In genomic region chr1:20912527-20913171, GRCm38 (mm10) we compare ENCODE assay signal across 10 mouse cellular contexts. TPM values are rescaled to one million over a fixed set of nuclear protein-coding genes. Genes with fewer than 3 reads are reported as not detected.
A peak's percentile ranks its signal among the peaks of the same experiment; 100 is the strongest.
DNase-seq lines count a peak whose midpoint lies in the region; ATAC-seq and TF ChIP-seq lines count a peak whose summit lies in the region.
"Had no signal": no experiment of that assay in that cellular context is flagged by ENCODE, and none has a peak within 500 bp of the region (broad histone marks: within the 10 kb centered on the region; RNA-seq: fewer than 3 reads in every experiment).

No protein-coding gene starts in this region.

- no peaks in the 10 kb centered on the region for H3K9me3 ChIP-seq in forebrain, embryonic 10.5 days
- H3K9me3 ChIP-seq in forebrain, embryonic 16.5 days (ENCODE audit: control insufficient read depth, low read length) = no peaks in the 10 kb centered on the region

- no peak for ATAC-seq in forebrain, embryonic 16.5 days
- ATAC-seq in inflammation-experienced regulatory T-cells, adult 6 months = peak; percentile 91

- intact Hi-C loops in heart, adult 2 months (cut with DNase I) = no loop called here

- no peaks in the 10 kb centered on the region for H3K36me3 ChIP-seq in forebrain, embryonic 10.5 days (replicated peaks)
- H3K36me3 ChIP-seq in forebrain, embryonic 16.5 days (ENCODE audit: control insufficient read depth, insufficient read depth) = no peaks in the 10 kb centered on the region
- H3K36me3 ChIP-seq in heart, adult 2 months (ENCODE audit: control insufficient read depth, insufficient read depth, low read length) = no peaks in the 10 kb centered on the region

- H3K79me2 ChIP-seq in heart, adult 2 months (replicated peaks; ENCODE audit: control insufficient read depth, insufficient read depth, low read length) = no peaks in the 10 kb centered on the region

- no peak overlapping the region; the same call in 1 of the 2 replicates for H3K4me2 ChIP-seq in forebrain, embryonic 16.5 days (ENCODE audit: low read length)

- H3K4me1 ChIP-seq in forebrain, embryonic 10.5 days = peaks cover 28% of the 10 kb centered on the region
- H3K4me1 ChIP-seq in forebrain, embryonic 16.5 days (replicated peaks; ENCODE audit: control insufficient read depth, insufficient read depth, low read length) = peaks cover 11% of the 10 kb centered on the region; the same call in 1 of the 2 replicates
- no peaks in the 10 kb centered on the region for H3K4me1 ChIP-seq in heart, adult 2 months (ENCODE audit: control insufficient read depth, insufficient read depth, low read length)

- TF ChIP-seq POLR2A in heart, adult 2 months (IDR thresholded peaks at IDR 0.05; ENCODE audit: insufficient read depth, low read depth, low read length) = no peak

- WGBS in forebrain, embryonic 10.5 days = 57% methylated on average over 13 of the region's 13 CpGs
- WGBS in forebrain, embryonic 16.5 days = 61% methylated on average over 13 of the region's 13 CpGs
- WGBS in heart, adult 2 months = 66% methylated on average over 13 of the region's 13 CpGs

- H3K27me3 ChIP-seq in forebrain, embryonic 10.5 days (ENCODE audit: poor library complexity, severe bottlenecking) = no peaks in the 10 kb centered on the region
- no peaks in the 10 kb centered on the region for H3K27me3 ChIP-seq in forebrain, embryonic 16.5 days (replicated peaks; ENCODE audit: control insufficient read depth, insufficient read depth, low read length)
- H3K27me3 ChIP-seq in heart, adult 2 months (ENCODE audit: control insufficient read depth, insufficient read depth, low read length) = no peaks in the 10 kb centered on the region

- H3K27ac ChIP-seq in forebrain, embryonic 10.5 days = peak overlapping the region; percentile 20; the same call in 1 of the 2 replicates
- no peak overlapping the region for H3K27ac ChIP-seq in forebrain, embryonic 16.5 days (ENCODE audit: low read length)
- no peak overlapping the region for H3K27ac ChIP-seq in heart, adult 2 months

- no peak for DNase-seq in forebrain, embryonic 10.5 days (ENCODE audit: extremely low spot score, low spot score)
- peak; percentile 21 for DNase-seq in ovary, postnatal 36 days (ENCODE audit: low spot score)
- DNase-seq in ovary, postnatal 10 days (ENCODE audit: low spot score) = no peak
- peak; percentile 42 for DNase-seq in thymus, postnatal 14 days
- DNase-seq in adrenal gland, postnatal 10 days = no peak
- DNase-seq in heart, adult 2 months = no peak
- DNase-seq: lung, postnatal 36 days had no signal

- no peak for TF ChIP-seq EP300 in heart, adult 2 months (IDR thresholded peaks at IDR 0.05; ENCODE audit: insufficient read depth, low read depth, low read length)

- no peak overlapping the region for H3K4me3 ChIP-seq in forebrain, embryonic 10.5 days
- H3K4me3 ChIP-seq in forebrain, embryonic 16.5 days (replicated peaks; ENCODE audit: low read length) = no peak overlapping the region
- H3K4me3 ChIP-seq in heart, adult 2 months = no peak overlapping the region
- H3K4me3 ChIP-seq: erythroblast, embryonic 14.5 days had no signal

- H3K9ac ChIP-seq in forebrain, embryonic 16.5 days (replicated peaks; ENCODE audit: low read depth, low read length) = no peak overlapping the region
- no peak overlapping the region for H3K9ac ChIP-seq in heart, adult 2 months (ENCODE audit: low read depth, low read length)

- TF ChIP-seq CTCF in heart, adult 2 months (IDR thresholded peaks at IDR 0.05) = no peak

RNA-seq across cellular contexts. Expression of gene Paqr8, which starts 22.2 kb away (rescaled TPM):
- polyA plus RNA-seq in forebrain, embryonic 10.5 days (2016; fragmentation: Nextera tagmentation; extraction: Ambion mirVana) = 5.5 and 5.6 TPM in 2 replicates
- polyA plus RNA-seq in forebrain, embryonic 16.5 days (2015; fragmentation: Nextera tagmentation; extraction: Ambion mirVana) = 23.8 and 26.4 TPM in 2 replicates
- polyA plus RNA-seq in inflammation-experienced regulatory T-cells, adult 6 months (2017; shearing (Covaris generic)) = 1 to 10 TPM; 3.0 to 4.8 (median 3.3) TPM
- total RNA-seq in adrenal gland, postnatal 10 days (2021) = 10 to 100 TPM; 20.7 to 22.4 TPM
- total RNA-seq in heart, adult 2 months (2021) = 1 to 10 TPM; 1.2 to 2.2 TPM
- polyA plus RNA-seq in heart, adult 2 months (2012; rRNA removed) = 2.0 and 3.2 TPM in 2 replicates

RNA-seq across cellular contexts. Expression of gene Efhc1, which starts 38.8 kb away (rescaled TPM):
- 1.3 and 2.1 TPM in 2 replicates for polyA plus RNA-seq in forebrain, embryonic 10.5 days (2016; fragmentation: Nextera tagmentation; extraction: Ambion mirVana)
- 2.0 and 2.3 TPM in 2 replicates for polyA plus RNA-seq in forebrain, embryonic 16.5 days (2015; fragmentation: Nextera tagmentation; extraction: Ambion mirVana)
- under 1 TPM; 0.47 to 0.87 (median 0.70) TPM for polyA plus RNA-seq in inflammation-experienced regulatory T-cells, adult 6 months (2017; shearing (Covaris generic))
- total RNA-seq in adrenal gland, postnatal 10 days (2021) = 1 to 10 TPM; 1.5 to 3.2 TPM
- total RNA-seq in heart, adult 2 months (2021) = under 1 TPM; 0.41 to 0.63 TPM
- 1.2 and 1.8 TPM in 2 replicates for polyA plus RNA-seq in heart, adult 2 months (2012; rRNA removed)
- polyA plus RNA-seq: erythroblast, embryonic 14.5 days had no signal

Comparison
In these comparisons a context has a peak if more than half of its experiments do, and no peak if none do; other contexts are left out.
1. DNase-seq: peak in ovary, postnatal 36 days (single experiment) and thymus, postnatal 14 days (single experiment); none in forebrain, embryonic 10.5 days (single experiment), ovary, postnatal 10 days (single experiment), adrenal gland, postnatal 10 days (single experiment) and heart, adult 2 months (0 of 2).